Mouse (Mus musculus): Measurements from ENCODE around the gene Olfr603. TPM values are rescaled to one million over a fixed set of nuclear protein-coding genes. Genes with fewer than 3 reads are reported as not detected.
"Not testable (repeated sequence)": the region's sequence is repeated elsewhere in the genome, so short reads cannot be mapped to it uniquely, and the experiment has no call there.

Gene Olfr603
- polyA plus RNA-seq (2015; fragmentation: Nextera tagmentation; extraction: Ambion mirVana): not detected in 2 replicates

GRCm38 (mm10) chr7:103386077-103386476 is at the start of gene Olfr603:
Gene Olfr603 (minus strand): TSS chr7:103386177.
- Histone ChIP-seq H3K4me2 (ENCODE audit: low read depth, low read length) (no peak within 1 kb of the TSS), H3K9ac (ENCODE audit: low read length) (no peak within 1 kb of the TSS), H3K4me1 (ENCODE audit: control insufficient read depth, insufficient read depth, low read length) (no peaks in the 10 kb centered on the region), H3K27ac (ENCODE audit: low read length) (no peak within 1 kb of the TSS), H3K4me3 (ENCODE audit: low read length) (no peak within 1 kb of the TSS), H3K36me3 (ENCODE audit: control insufficient read depth, insufficient read depth) (no peaks in the 10 kb centered on the region), H3K9me3 (replicated peaks; ENCODE audit: control insufficient read depth, low read length) (no peaks in the 10 kb centered on the region), H3K27me3 (ENCODE audit: control insufficient read depth, insufficient read depth, low read length) (no peaks in the 10 kb centered on the region)
- ATAC-seq (replicated peaks; ENCODE audit: extremely low read depth, insufficient read depth, low FRiP score): no peak

- not testable (repeated sequence) for H3K9me3 ChIP-seq (replicated peaks; ENCODE audit: control insufficient read depth, low read length); H3K27ac ChIP-seq (ENCODE audit: low read length); ATAC-seq (replicated peaks; ENCODE audit: extremely low read depth, insufficient read depth, low FRiP score); H3K36me3 ChIP-seq (ENCODE audit: control insufficient read depth, insufficient read depth); H3K4me2 ChIP-seq (ENCODE audit: low read depth, low read length); H3K9ac ChIP-seq (ENCODE audit: low read length); H3K4me1 ChIP-seq (ENCODE audit: control insufficient read depth, insufficient read depth, low read length); H3K4me3 ChIP-seq (ENCODE audit: low read length); H3K27me3 ChIP-seq (ENCODE audit: control insufficient read depth, insufficient read depth, low read length)
- 67% methylated on average over 1 of the region's 1 CpGs for WGBS
Measured at GRCm38 (mm10) chr7:103414772-103415171, 28.8 kb upstream of the Olfr603 start, which contains the start of gene Usp17lc. Gene Usp17lc (plus strand): TSS chr7:103415072.

- not testable (repeated sequence) for ATAC-seq (replicated peaks; ENCODE audit: extremely low read depth, insufficient read depth, low FRiP score); H3K4me1 ChIP-seq (ENCODE audit: control insufficient read depth, insufficient read depth, low read length); H3K27ac ChIP-seq (ENCODE audit: low read length); H3K27me3 ChIP-seq (ENCODE audit: control insufficient read depth, insufficient read depth, low read length); H3K4me3 ChIP-seq (ENCODE audit: low read length); H3K9ac ChIP-seq (ENCODE audit: low read length); H3K36me3 ChIP-seq (ENCODE audit: control insufficient read depth, insufficient read depth); H3K9me3 ChIP-seq (replicated peaks; ENCODE audit: control insufficient read depth, low read length); H3K4me2 ChIP-seq (ENCODE audit: low read depth, low read length)
- 65% methylated on average over 3 of the region's 3 CpGs for WGBS
Measured at GRCm38 (mm10) chr7:103406521-103407055, 20.6 kb upstream of the Olfr603 start.

- Histone ChIP-seq H3K9ac (ENCODE audit: low read length) (no peak overlapping the region), H3K4me1 (ENCODE audit: control insufficient read depth, insufficient read depth, low read length) (no peaks in the 10 kb centered on the region), H3K9me3 (replicated peaks; ENCODE audit: control insufficient read depth, low read length) (no peaks in the 10 kb centered on the region), H3K36me3 (ENCODE audit: control insufficient read depth, insufficient read depth) (no peaks in the 10 kb centered on the region), H3K27ac (ENCODE audit: low read length) (no peak overlapping the region), H3K4me2 (ENCODE audit: low read depth, low read length) (no peak overlapping the region), H3K27me3 (ENCODE audit: control insufficient read depth, insufficient read depth, low read length) (no peaks in the 10 kb centered on the region), H3K4me3 (ENCODE audit: low read length) (no peak overlapping the region)
- ATAC-seq (replicated peaks; ENCODE audit: extremely low read depth, insufficient read depth, low FRiP score): no peak
- WGBS: 11% methylated on average over 1 of the region's 1 CpGs
Measured at GRCm38 (mm10) chr7:103398981-103399380, 13.0 kb upstream of the Olfr603 start.

- H3K9me3 ChIP-seq (replicated peaks; ENCODE audit: control insufficient read depth, low read length): no peaks in the 10 kb centered on the region
- H3K36me3 ChIP-seq (ENCODE audit: control insufficient read depth, insufficient read depth): no peaks in the 10 kb centered on the region
- H3K27ac ChIP-seq (ENCODE audit: low read length): no peak overlapping the region
- no peak overlapping the region for H3K4me2 ChIP-seq (ENCODE audit: low read depth, low read length)
- no peak overlapping the region for H3K4me3 ChIP-seq (ENCODE audit: low read length)
- ATAC-seq (replicated peaks; ENCODE audit: extremely low read depth, insufficient read depth, low FRiP score): no peak
- H3K9ac ChIP-seq (ENCODE audit: low read length): no peak overlapping the region
- H3K27me3 ChIP-seq (ENCODE audit: control insufficient read depth, insufficient read depth, low read length): no peaks in the 10 kb centered on the region
- no peaks in the 10 kb centered on the region for H3K4me1 ChIP-seq (ENCODE audit: control insufficient read depth, insufficient read depth, low read length)
Measured at GRCm38 (mm10) chr7:103397758-103398157, 11.8 kb upstream of the Olfr603 start.

GRCm38 (mm10) chr7:103362555-103362954 is 23.4 kb downstream of the Olfr603 start, which contains the start of gene Olfr601:
Gene Olfr601 (minus strand): TSS chr7:103362655.
- Histone ChIP-seq H3K27me3 (ENCODE audit: control insufficient read depth, insufficient read depth, low read length) (no peaks in the 10 kb centered on the region), H3K4me3 (ENCODE audit: low read length) (no peak within 1 kb of the TSS), H3K36me3 (ENCODE audit: control insufficient read depth, insufficient read depth) (no peaks in the 10 kb centered on the region), H3K4me1 (ENCODE audit: control insufficient read depth, insufficient read depth, low read length) (no peaks in the 10 kb centered on the region), H3K27ac (ENCODE audit: low read length) (no peak within 1 kb of the TSS), H3K9me3 (replicated peaks; ENCODE audit: control insufficient read depth, low read length) (no peaks in the 10 kb centered on the region), H3K4me2 (ENCODE audit: low read depth, low read length) (no peak within 1 kb of the TSS), H3K9ac (ENCODE audit: low read length) (no peak within 1 kb of the TSS)
- no peak for ATAC-seq (replicated peaks; ENCODE audit: extremely low read depth, insufficient read depth, low FRiP score)
- 91% methylated on average over 1 of the region's 1 CpGs for WGBS

- no peak within 1 kb of the TSS for H3K9ac ChIP-seq (ENCODE audit: low read length)
- no peaks in the 10 kb centered on the region for H3K36me3 ChIP-seq (ENCODE audit: control insufficient read depth, insufficient read depth)
- no peak for ATAC-seq (replicated peaks; ENCODE audit: extremely low read depth, insufficient read depth, low FRiP score)
- no peak within 1 kb of the TSS for H3K27ac ChIP-seq (ENCODE audit: low read length)
- no peaks in the 10 kb centered on the region for H3K9me3 ChIP-seq (replicated peaks; ENCODE audit: control insufficient read depth, low read length)
- no peaks in the 10 kb centered on the region for H3K27me3 ChIP-seq (ENCODE audit: control insufficient read depth, insufficient read depth, low read length)
- H3K4me2 ChIP-seq (ENCODE audit: low read depth, low read length): no peak within 1 kb of the TSS
- H3K4me1 ChIP-seq (ENCODE audit: control insufficient read depth, insufficient read depth, low read length): no peaks in the 10 kb centered on the region
- no peak within 1 kb of the TSS for H3K4me3 ChIP-seq (ENCODE audit: low read length)
Measured at GRCm38 (mm10) chr7:103349569-103349968, 36.4 kb downstream of the Olfr603 start, which contains the start of gene Olfr600. Gene Olfr600 (minus strand): TSS chr7:103349669.

DNA sequence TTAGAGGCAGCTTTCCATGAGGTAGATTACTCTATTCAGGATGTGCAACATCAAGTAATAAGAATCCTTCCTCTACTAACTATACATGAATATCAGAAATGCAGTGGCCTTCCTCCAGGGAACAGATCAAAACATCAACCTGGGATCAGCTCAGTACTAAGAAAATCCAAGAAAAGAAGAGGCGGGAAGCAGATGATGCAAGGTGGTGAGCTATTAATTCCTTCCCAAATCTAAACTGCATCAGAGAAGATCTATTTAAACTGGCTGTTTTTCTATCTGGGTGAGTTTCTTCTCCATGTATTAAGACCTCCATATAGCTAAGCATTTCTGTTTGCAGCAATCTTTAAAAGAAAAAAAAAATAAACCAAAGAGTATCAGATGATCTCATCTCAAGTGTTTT is 50.4 kb downstream of the Olfr603 start, which contains the start of gene Olfr599:
Gene Olfr599 (plus strand): TSS at position 301 of the 400 bp plus-strand sequence.
- Histone ChIP-seq H3K4me3 (ENCODE audit: low read length) (no peak within 1 kb of the TSS), H3K4me1 (ENCODE audit: control insufficient read depth, insufficient read depth, low read length) (no peaks in the 10 kb centered on the region), H3K27ac (ENCODE audit: low read length) (no peak within 1 kb of the TSS), H3K4me2 (ENCODE audit: low read depth, low read length) (no peak within 1 kb of the TSS), H3K36me3 (ENCODE audit: control insufficient read depth, insufficient read depth) (no peaks in the 10 kb centered on the region), H3K9me3 (replicated peaks; ENCODE audit: control insufficient read depth, low read length) (no peaks in the 10 kb centered on the region), H3K27me3 (ENCODE audit: control insufficient read depth, insufficient read depth, low read length) (no peaks in the 10 kb centered on the region), H3K9ac (ENCODE audit: low read length) (no peak within 1 kb of the TSS)
- 90% methylated on average over 1 of the region's 1 CpGs for WGBS
- no peak for ATAC-seq (replicated peaks; ENCODE audit: extremely low read depth, insufficient read depth, low FRiP score)
